Mouse (Mus musculus): ENCODE data around the gene Tnfrsf19.

The Tnfrsf19 gene

DNA sequence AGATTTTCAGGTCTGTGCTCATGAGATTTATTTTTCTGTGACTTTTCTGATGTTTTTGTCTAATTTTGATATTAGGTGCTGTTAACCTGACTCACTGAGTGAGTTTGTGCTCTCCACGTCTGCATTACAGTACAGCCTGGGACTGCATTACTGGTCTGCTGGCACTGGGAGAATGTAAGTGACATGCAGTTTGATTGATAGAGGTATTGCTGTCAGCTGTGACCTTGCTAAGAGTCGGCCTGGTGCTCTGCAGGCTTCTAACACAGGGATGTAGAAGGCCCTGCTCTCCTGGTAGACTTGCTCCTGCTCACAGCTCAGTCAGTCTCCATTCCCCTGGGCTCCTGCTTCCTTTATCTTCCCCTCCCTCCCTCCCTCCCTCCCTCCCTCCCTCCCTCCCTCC is 25.3 kb downstream of the Tnfrsf19 start:
- no peak for DNase-seq

DNA sequence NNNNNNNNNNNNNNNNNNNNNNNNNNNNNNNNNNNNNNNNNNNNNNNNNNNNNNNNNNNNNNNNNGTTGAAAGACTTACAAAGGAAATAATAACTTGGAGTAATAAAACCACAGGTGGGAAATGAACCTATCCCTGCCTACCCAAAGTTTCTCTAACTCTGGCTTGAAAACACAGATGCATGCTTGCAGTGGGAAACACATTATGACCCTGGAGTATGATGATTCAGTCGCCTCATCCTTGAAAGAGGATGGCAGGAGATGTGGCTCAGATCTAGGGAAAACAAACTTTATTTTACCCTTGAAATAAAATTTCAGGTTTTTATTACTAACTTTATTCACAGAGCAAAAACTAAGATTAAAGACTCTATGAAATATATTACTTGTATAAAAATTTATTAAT is 26.4 kb downstream of the Tnfrsf19 start:
- no peak for DNase-seq

DNA sequence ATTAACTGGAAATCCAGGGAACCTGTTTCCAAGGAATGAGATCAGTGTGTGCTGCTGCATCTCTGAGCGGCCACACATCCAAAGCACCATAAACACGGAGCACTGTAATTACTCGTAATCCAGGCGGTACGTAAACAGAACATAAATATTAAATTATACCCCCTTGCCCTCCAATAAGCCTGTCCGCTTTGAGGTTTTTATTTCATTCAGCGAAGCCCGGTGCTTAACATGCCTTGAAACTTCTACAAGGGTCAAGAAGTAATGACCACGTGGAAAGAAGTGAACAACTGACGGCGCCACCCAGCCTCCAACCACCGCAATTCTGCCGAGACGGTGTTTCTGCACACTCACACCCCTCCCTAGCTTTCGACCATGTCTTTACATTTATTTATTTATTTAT is 31.7 kb downstream of the Tnfrsf19 start:
- no peak for DNase-seq

DNA sequence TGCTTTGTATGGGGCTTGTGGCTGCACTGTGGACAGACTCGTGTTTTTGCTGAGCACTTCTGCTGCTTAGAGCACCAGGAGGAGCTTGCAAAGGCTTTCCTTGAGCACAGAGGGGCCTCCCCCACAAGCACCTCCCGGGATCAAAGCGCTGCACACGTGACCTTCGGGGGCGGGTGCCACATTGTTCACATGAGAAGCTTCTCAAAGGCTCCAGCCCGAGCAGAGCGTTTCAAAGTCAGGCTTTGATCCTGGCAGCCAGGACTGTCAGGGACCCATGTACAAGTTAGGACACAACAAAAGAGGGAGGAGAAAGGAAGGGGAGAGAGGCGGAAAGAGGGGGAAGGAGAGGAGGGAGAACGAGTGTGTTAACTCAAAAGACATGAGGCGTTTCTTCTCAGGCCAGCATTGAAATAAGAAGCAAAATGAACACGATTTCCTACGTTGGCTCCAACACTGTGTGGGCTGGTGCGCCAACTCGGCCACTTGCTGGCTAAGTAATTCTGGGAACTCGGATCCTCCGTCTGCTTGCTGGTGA is 33.8 kb downstream of the Tnfrsf19 start:
- DNase-seq = peak; percentile 18 to 25

DNA sequence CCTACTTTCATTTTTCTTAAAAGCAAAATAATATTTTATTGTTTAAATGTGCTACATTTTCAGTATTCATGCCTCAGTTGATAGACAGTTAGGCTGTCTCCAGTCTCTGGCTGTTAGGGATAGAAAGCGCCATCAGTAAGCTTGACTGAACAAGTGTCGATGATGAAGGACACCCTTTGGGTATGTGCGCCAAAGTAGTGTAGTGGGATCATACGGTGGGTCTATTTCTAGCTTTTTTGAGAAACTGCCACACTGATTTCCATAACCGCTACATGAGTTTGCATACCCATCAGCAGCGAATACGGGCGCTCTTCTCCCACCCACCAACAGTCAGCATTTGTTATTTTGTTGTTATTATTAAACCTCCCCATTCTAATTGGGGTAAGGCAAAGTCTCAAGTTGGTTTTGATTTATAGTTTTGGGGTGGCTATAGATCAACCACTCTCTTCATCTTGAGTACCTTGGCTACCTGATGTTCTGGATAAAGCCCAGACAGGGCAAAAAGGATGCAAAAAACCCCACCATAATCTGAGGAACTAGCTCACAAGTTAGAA is 34.6 kb downstream of the Tnfrsf19 start:
- DNase-seq = no peak

DNA sequence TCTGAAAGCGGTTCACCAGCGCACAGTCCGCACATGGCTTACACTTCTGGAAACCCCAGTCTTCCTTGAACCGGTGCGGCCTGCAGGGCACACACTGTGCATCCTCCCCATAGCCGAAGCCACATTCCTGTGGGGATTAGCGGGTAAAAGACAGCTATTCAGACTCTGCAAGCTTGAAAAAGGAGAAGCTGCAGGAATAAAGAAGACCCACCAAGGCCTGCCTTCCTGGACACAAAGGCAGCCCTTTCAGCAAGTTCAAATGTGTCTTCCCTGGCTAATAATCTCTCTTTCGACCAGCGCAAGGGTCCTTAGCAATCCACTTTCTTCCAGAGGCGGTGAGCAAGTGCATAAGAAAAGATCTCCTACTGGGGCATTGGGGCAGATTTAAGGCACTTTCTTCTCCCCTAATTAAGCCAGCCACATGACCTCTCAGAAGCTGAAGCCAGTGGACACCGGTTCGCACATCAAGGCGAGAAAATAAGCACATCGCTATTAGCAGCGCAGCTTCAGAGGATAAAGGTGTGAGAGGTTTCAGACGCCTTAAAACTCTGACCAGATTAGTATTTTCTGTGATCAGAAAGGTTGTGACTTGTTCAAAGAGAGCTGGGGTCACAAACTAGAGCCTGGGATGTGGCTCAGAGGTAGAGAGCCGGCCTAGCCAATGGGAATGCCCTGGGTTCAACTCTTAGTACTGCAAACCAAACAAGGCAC is 41.0 kb downstream of the Tnfrsf19 start:
- DNase-seq = no peak

DNA sequence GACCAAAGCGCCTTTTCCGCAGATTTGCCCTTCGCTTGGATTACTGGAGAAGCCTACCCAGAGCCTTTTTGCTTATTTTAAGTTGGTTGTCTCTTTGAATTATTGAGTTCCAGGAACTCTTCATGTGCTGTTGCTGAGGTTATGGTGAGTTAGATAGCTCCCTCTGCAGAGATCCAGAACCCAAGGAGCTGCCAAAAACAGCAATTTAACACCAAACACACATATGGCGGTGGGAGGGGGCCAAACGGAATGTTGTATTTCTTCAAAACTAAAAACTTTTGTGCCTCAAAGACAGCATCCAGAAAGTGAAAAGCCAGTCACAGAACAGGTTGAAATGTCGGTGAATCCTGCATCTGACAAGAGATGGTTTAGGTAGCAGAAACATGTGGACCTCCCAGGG is 42.6 kb downstream of the Tnfrsf19 start:
- no peak for DNase-seq

DNA sequence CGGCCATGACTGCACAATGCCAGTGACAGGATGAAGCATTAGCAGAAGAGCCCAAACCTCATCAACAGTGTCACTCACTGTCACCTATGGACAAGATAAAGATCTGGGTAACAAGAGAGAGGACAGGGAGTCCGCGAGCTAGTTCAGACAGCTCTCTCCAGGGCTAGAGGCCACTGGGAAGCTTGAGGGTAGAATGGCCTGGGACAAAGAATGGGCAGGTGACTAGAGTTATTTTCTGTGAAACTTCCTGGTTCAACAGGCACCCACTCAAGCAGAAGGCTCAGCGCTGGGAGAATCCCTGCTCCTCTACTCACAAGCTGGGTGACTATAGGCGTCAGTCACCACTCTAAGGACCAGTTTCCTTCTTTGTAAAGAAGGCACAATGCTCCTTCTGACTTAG is 46.2 kb downstream of the Tnfrsf19 start:
- DNase-seq = no peak

DNA sequence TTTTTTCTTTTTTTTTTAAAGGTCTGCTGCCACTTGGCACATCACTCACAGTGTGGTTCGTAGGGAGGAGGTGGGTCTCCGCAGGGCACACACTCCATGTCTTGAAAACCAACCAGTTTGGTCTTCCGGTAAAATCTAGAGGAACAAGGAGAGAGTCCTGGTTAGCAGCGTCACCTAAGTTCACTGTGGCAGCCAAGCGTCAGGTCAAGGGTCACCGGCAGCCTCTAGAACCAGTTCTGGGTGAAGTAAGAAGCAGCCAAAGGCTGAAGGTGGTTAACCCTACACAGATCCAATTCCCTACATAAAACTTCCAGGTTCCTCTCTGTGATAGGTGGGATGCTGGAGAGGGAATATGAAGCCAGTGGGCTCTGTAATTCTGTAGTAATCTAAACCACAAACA is 49.7 kb downstream of the Tnfrsf19 start:
- no peak for DNase-seq

DNA sequence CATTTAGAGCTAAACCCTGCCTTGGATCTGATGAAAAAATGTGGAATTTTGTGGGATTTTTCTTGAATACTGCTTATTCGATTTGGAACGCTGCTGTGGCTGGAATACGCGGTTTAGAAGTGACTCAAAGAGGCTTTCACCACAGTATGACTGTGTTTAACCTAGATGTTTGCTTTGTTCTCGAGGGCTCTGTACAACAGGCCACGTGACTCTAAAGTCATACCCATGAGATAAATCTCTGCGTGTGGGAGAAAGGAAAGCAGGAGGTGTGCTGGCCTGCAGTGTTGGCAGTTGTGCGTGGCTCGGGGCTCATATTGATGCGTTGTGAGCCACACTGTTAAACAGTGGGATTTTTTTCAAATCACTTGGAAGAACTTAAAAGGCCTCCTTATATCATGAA is 52.8 kb downstream of the Tnfrsf19 start:
- DNase-seq = no peak

DNA sequence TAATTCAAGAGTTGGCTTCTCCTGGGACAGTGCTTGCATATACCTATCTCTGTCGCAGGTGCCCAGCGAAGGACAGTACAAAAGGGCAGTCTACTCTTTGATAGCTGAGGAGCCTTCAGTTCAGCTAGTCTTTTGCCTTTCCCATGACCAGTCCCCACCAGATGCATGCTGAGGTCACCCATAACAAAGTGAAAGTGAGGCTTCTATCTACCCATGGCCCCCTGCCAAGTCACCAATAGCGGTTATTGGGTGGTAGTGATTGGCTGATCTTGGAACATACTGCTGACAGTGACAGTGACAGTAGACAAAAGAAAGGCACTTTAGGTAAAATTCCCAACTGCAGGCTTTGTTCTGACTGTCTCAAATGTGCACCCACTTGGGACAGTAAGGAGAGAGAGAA is 53.2 kb downstream of the Tnfrsf19 start:
- DNase-seq = no peak

DNA sequence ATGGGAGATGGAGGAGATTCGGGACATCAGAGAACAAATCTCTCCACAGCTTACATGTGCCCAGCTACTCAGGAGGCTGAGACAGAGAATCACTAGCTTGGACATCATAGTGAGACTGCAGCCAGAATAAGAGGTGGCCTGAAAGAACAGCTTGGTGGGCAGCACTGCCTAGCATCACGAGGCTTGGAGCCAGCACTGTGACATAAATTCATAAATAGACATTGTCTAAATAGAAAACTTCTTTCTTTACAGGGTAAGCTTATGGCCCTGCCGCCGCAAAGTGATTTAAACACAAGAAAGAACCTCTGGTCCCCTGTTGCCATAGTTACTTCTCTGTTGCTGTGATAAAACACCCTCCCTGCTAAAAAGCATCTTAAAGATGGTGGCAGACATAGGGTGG is 54.1 kb downstream of the Tnfrsf19 start:
- no peak for DNase-seq

DNA sequence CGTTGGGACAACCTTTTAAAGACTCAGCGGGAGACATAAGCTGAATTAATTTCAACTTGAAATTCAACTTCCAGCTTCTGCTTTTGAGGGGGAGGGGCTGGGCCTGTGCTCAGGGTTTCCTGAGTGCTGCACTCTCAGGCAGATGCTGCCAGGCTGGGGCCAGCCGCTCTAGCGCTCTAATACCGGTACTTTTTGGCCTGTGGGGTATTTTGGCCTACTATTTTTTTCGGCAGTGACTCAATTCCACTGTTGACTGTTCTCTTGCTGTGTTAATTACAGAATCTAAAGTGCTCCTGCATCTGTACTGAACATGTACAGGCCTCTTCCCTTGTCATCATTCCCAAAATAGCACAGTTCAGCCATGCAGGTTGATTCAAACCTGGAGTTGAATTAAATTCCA is 58.1 kb downstream of the Tnfrsf19 start:
- no peak for DNase-seq

DNA sequence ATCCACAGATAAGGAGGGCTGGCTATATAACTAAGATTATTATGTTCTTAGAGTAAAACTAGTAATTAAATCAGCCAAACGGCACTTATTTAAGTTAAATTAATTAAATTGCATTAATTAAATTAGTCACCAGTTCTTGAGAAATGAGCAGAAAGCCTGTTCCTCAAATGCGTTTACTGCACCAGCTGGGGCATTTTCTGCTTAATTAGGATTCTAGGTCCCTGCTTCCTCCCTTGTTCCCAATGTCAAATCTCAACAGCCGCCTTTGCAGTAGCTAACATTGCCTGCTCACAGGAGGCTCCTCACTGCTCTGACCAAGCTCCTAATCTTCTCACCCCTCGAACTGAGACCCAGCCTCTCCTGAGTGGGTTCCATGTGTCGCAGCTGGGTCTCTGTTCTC is 59.4 kb downstream of the Tnfrsf19 start:
- DNase-seq = no peak

DNA sequence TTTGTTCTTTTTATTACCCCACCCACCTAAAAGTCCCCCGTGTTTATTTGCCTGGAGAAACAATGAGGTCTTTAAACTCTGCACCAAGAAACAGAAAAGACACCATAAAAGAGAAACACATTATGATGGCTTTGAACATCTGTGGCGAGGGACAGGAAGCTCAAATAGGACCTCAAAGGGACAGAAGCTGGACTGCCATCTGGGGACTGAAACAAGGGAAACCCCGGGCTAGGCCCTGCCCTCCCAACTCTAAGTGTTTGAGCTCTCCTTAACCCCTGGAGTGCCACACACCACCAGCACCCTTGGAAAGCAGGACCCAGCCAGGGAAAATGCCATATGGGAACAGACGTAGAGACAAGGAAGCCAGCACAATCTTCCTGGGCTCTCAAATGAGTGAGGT is 61.2 kb downstream of the Tnfrsf19 start:
- DNase-seq = no peak

DNA sequence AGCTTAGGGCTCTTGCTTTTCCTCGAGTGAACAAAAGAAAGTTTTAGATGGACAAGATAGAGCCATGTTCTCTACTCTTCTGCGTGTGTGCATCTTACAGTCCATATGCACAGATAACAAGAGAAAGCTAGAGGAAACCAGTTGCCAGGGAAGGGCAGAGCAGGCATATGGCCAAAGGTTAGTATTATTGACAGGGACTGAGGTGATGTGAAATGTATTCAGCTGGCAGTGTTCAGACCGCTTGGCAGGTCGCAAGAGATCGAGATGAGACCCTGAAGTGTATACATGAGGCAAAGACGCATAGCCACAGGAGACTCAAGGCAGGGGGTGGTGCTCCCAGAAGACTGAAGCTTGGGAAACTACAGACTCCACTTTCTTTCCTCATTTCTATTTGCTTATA is 62.0 kb downstream of the Tnfrsf19 start:
- no peak for DNase-seq

DNA sequence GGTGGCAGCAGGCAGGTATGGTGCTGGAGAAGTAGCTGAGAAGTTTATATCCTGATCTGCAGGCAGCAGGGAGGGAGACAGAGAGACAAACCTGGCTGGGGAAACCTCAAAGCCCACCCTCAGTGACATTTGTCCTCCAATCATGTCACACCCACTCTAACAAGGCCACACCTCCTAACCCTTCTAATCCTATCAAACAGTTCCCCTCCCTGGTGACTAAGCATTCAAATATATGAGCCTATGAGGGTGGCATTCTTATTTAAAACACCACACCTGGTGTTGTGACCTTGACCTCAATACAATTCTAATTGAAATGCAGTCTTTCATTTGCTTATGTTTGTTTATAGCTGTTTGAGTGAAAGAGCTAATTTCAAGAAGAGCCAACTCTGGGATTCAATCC is 64.2 kb downstream of the Tnfrsf19 start:
- no peak for DNase-seq

DNA sequence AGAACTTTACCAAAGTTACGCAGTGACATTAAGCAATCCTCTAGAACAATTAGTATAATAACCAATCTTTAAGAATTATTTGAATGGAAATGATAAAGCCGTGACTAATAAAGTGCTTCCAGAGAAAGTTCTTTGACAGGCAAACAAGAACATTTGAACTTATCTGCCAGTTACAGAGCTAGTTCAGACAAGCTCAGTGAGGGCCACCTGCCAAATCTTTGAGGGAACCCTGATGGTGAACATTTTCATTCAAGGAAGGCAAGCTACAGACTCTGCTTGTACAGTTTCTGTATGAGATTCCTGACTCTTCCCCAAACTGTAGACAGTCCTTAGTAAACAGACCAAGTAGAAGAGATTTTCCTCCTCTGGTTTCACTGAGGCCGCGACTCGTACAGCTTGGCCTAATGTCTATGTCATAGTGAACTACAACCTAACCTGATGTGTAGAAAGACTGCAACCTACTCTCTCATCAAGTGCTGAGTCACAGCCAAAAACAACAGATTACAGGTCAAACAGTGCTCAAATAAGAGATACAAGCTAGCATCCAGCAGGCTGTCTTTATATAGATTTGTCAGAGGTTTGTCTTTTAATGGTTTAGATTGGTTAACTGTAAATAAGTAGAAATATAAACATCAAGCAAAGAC is 65.9 kb downstream of the Tnfrsf19 start:
- no peak for DNase-seq

DNA sequence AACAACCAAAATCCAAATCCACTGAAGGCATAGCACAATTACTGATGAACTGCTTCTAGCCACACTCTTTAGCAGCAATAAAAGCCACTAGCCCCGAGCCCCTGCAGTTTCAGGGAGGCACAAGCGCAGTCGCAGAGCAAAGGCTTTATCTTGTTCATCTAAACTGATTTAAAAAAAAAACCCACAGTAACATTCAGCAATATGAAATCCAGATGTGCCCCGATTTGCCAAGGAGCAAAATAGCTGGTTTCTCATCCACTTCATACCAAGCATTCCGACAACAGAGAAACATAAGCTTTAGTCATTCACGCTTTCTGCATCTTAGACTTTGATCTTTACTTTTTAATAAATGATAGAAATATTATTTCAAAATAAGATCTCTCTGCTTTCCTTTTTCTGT is 68.2 kb downstream of the Tnfrsf19 start:
- no peak for DNase-seq

DNA sequence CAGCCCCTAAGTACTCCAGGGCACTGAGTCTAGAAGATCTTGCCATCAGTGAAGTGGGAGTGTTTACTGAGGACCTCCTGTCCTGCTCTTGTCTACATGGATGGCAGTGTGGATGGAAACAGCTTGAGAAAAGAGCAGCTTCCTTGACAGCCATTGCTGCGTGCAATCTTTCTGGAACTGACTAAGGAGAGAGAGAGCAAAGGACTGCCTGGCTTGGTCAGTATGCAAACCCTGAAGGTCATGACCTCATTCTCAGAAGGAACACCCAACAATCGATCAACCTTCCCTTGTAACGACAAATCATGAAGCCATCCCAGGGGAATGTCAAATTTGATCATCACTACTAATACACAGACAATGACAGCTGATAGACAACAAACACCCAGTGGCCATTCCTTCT is 70.1 kb downstream of the Tnfrsf19 start:
- DNase-seq = no peak

DNA sequence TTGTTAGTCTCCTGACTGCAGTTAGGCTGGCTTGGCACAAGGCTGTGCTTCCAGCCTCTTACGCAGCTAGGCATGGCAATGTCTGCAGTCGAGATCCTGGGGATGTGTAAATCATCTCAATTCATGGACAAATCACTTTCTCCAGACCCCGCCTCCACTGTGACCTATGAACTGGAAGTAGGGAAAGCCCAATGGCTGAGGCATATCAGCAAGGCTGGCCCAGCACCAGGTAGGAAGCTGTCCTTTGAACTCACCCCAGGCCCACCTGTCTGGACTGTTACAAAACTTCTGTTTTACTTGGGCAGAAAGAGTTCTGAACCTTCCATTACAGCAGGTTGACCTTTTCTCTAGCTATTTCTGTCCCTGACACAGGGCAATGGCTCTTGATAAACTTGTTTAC is 70.6 kb downstream of the Tnfrsf19 start:
- no peak for DNase-seq

DNA sequence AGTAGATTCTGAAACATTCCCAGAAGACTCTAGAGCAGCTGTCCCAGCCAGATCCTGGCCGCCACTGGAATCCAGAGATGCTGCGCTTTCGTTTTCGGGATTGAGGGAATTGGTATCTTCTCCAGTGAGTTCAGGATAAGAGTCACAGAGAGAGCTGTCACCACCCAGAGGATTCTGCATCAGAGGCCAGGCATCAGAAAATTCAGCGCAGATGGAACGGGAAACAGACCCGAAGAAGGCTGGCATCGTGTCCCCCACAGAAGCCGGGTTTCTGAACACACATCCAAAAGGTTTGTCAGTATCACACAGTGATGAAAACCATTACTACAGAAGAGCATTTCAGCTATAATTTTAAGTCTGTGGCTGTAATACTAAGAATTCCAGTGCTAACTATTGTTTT is 75.3 kb downstream of the Tnfrsf19 start:
- no peak for DNase-seq

DNA sequence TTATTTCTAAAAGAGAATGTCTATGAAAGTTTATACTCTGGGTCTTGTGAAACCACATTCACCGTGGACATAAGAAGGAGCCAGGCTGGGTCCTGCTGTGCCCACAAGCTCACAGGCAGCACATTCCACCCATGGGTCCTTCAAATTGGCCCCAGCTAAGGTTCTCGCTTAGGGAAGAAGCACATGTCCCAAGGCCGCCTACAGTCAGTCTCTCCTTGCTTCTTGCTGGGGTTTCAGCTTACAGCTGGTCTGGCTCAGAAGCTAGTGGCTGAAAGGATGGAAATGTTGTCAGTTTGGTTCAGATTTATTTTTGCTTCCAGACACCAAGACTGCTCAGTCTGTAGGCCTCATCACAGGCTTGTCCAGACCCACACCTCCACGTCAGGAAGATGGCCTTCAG is 80.2 kb downstream of the Tnfrsf19 start:
- DNase-seq = no peak

DNA sequence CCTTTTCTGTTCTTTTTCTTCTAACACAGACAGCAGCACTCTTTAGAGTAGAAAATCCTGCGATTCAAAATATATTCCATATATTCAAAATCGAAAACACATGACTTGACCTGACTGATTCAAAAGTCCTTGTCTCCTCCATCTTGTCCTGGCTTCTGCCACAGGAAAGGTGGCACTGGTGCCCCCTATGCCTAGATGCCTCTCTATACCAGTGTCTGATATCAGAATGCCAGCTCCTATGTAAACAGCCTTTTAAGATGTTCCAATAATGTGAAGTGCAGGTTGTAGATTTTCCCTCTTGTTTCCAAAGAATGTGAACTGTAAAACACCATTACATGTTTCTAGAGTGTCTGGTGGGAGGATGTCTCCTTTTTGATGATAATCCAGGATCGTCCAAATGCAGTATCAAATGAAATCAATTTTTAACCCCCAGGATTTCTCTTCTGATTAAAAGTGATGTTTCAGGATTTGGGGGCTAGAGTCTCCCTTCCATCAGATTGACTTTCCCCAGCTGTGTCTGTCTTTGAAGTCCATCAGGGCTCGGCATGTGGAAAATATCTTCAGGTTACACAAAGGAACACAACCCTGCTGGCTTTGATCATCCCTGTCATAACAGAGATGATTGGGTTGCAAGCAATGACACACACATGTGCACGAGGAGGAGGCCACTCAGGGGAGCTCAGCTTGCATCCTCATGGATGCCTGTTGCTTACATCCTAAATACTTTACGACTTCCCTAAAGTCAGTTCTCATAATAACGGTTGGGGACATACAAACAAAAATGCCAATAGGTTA is 82.1 kb downstream of the Tnfrsf19 start:
- DNase-seq = no peak

All from cerebellum, postnatal 36 days (tissue).